Mouse (Mus musculus) heart, adult 2 months (tissue): ENCODE measurements around the gene Olfr465-ps1. TPM values are rescaled to one million over a fixed set of nuclear protein-coding genes. Genes with fewer than 3 reads are reported as not detected.

ENCODE experiments used
- DNase-seq, 2 experiments: peaks; one replicate each; pipeline ENCODE4 v3.0.0; 2021
- H3K27ac ChIP-seq: fragments of 200-600 bp; 2 replicates; pipeline ENCODE4 v1.8.1; 2022
- H3K27me3 ChIP-seq: fragments of 200-500 bp; 2 replicates; pipeline ENCODE4 v1.6.1; 2012; ENCODE audit warnings: mild to moderate bottlenecking, low read length, inconsistent platforms, mixed read lengths; ENCODE audit not compliant: control insufficient read depth, insufficient read depth
- H3K36me3 ChIP-seq: fragments of 200-500 bp; 2 replicates; pipeline ENCODE4 v1.6.1; 2012; ENCODE audit warnings: low read length, inconsistent platforms; ENCODE audit not compliant: control insufficient read depth, insufficient read depth
- H3K4me1 ChIP-seq: fragments of 200-500 bp; 2 replicates; pipeline ENCODE4 v1.6.1; 2011; ENCODE audit warnings: low read length; ENCODE audit not compliant: control insufficient read depth, insufficient read depth
- H3K4me3 ChIP-seq: fragments of 200-600 bp; 2 replicates; pipeline ENCODE4 v1.8.1; 2022
- H3K79me2 ChIP-seq: fragments of 200-500 bp; replicated peaks from 2 replicates; pipeline ENCODE4 v1.6.1; 2012; ENCODE audit warnings: mild to moderate bottlenecking, inconsistent platforms, low read length, moderate library complexity, mixed read lengths; ENCODE audit not compliant: control insufficient read depth, insufficient read depth
- H3K9ac ChIP-seq: fragments of 200-500 bp; 2 replicates; pipeline ENCODE4 v1.6.1; 2012; ENCODE audit warnings: low read depth, mild to moderate bottlenecking, control low read depth, inconsistent platforms, low read length, mixed read lengths
- CTCF ChIP-seq: fragments of 200-600 bp; IDR thresholded peaks from 2 replicates; pipeline ENCODE4 v1.8.1; 2022; ENCODE audit warnings: antibody characterized with exemption, mild to moderate bottlenecking, moderate library complexity
- EP300 ChIP-seq: fragments of 200-500 bp; IDR thresholded peaks from 2 replicates; pipeline ENCODE4 v1.6.1; 2011; ENCODE audit warnings: low read depth, low read length, control low read depth; ENCODE audit not compliant: insufficient read depth
- POLR2A ChIP-seq: fragments of 200-500 bp; IDR thresholded peaks from 2 replicates; pipeline ENCODE4 v1.6.1; 2011; ENCODE audit warnings: mild to moderate bottlenecking, low read depth, low read length, control low read depth; ENCODE audit not compliant: insufficient read depth
- WGBS: fragments of 180-500 bp; shearing (Covaris S2); methylation state at CpG from one replicate; pipeline ENCODE4 v1.1.7; 2018; 5-methylcytosine and 5-hydroxymethylcytosine counted together
- intact Hi-C: fragments of 180-260 bp; cut with DNase I; formaldehyde crosslinking; loops from one replicate; pipeline ENCODE4 v1.15.1; 2025
- polyA plus RNA-seq: library from polyadenylated mRNA; depleted of rRNA; stranded (reverse); fragments of >200 nt; gene quantifications from 2 replicates; pipeline ENCODE4 v1.2.3, GENCODE M21; 2012; rRNA removed
- total RNA-seq, 2 experiments: library from RNA; stranded (reverse); gene quantifications; 2 replicates each; pipeline ENCODE4 v1.2.3; 2021

Gene Olfr465-ps1
- total and polyA plus RNA-seq, 3 experiments, result not detected

DNA sequence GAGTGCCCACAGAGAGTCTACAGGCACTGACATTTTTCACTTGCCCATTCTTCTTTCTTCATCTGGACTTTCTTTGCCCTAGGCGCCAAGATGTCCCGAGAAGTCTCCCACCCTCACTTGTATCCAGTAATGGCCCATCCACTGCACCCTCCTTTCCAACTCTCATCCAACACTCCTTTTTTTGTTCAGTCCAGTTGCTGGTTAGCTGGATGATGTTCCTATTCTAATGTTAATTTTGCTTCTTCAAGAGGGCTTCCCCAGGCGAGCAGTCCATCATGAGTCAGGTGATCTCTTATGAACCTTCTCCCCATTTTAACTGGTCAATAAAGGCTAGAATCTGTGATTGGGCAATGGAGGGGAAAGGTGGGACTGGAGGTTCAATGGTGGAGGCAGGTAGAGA lies 36.2 kb downstream of the Olfr465-ps1 start:
- Histone ChIP-seq H3K79me2 (no peaks in the 10 kb centered on the region), H3K9ac (no peak overlapping the region), H3K27me3 (no peaks in the 10 kb centered on the region), H3K36me3 (no peaks in the 10 kb centered on the region), H3K4me1 (no peaks in the 10 kb centered on the region), H3K27ac (no peak overlapping the region), H3K4me3 (no peak overlapping the region)
- intact Hi-C loops, result no loop called here
- TF ChIP-seq POLR2A (no peak), EP300 (no peak), CTCF (no peak)
- 82% methylated on average over 3 of the region's 3 CpGs for WGBS
- DNase-seq, result no peak

DNA sequence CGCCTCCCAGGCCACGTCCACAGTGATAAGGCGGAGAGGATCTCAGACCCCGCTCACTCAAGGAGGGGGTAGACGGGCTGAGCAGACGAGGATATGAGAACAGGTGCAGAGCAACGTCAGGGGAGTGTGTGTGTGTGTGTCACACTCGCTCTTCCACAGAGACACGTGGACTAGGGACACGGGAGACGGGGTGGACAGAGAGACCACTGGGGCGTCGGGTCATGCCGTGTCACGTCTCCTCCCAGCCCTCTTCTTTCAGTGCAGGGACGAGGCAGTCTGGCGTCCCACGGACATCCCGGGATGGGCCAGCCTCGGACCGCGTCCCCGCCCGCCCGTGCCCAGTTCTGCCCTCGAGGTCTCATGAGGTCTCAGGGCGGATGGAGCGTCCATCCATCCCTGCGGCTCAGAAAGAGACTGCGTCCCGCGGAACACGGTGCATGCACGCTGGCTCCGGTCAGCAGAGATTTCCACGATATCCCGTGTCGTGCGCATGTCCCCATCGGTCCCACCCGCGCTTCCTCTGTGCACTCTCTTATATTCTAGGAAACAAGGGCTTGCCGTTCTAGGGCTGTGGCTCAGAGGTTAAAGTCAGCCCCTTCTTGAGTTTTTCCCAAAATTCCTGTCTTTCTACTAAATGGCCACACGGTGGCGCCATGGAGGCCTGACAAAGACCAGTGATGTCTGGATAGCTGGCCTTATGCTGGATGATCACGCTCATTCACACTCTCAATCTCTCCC lies 38.0 kb downstream of the Olfr465-ps1 start:
- 15% methylated on average over 46 of the region's 46 CpGs for WGBS
- no peak overlapping the region for H3K4me3 ChIP-seq
- no peak overlapping the region for H3K9ac ChIP-seq
- H3K27me3 ChIP-seq, result no peaks in the 10 kb centered on the region
- no peak overlapping the region for H3K27ac ChIP-seq
- DNase-seq, result peak; percentile 17 to 19
- H3K79me2 ChIP-seq, result no peaks in the 10 kb centered on the region
- H3K4me1 ChIP-seq, result no peaks in the 10 kb centered on the region
- intact Hi-C loops, result loop anchor here (1.0 kb wide), 1 partner anchor 135 kb away; no protein-coding TSS in a partner anchor
- H3K36me3 ChIP-seq, result no peaks in the 10 kb centered on the region
- TF ChIP-seq EP300, result no peak
- TF ChIP-seq CTCF, result peak; percentile 81

DNA sequence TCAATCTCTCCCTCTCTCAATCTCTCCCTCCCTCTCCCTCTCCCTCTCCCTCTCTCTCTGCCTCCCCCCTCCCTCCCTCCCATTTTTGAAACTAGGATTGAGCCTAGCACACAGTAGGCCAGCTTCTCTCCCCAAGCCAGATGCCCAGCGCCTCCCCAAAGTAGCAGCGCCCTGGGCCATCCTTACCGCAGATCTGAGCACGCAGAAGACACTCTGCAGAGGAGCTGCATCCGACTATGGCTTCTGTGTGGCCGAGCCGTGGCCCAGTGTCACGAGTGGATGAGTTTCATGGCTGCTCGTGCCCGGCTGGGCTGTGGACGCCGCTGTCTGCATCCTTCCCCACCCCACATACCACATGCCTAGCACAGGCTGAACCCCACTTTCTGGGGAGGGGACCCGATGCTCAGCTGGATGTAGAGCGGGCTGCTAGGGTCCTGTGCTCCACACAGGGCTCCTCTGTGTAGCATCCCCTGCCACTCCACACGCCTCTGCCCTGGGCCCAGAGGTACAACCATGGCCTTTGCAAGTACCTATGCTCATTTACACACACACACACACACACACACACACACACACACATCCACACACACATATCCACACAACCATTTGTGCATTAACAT lies 38.7 kb downstream of the Olfr465-ps1 start:
- TF ChIP-seq CTCF (no peak), EP300 (no peak), POLR2A (no peak)
- Histone ChIP-seq H3K4me1 (no peaks in the 10 kb centered on the region), H3K27me3 (no peaks in the 10 kb centered on the region), H3K4me3 (no peak overlapping the region), H3K79me2 (no peaks in the 10 kb centered on the region), H3K9ac (no peak overlapping the region), H3K36me3 (no peaks in the 10 kb centered on the region), H3K27ac (no peak overlapping the region)
- DNase-seq, result no peak
- WGBS, result 54% methylated on average over 15 of the region's 15 CpGs
- intact Hi-C loops, result loop anchor here (1.0 kb wide), 1 partner anchor 135 kb away; no protein-coding TSS in a partner anchor

Other genes with a start within 250 kb of the Olfr465-ps1 start
- gene Cntnap3, start 234.1 kb upstream of the Olfr465-ps1 start, total RNA-seq, result not detected
- gene Cntnap3, start 234.1 kb upstream of the Olfr465-ps1 start, polyA plus RNA-seq, result not detected in 2 replicates
- gene Spata31, start 220.7 kb upstream of the Olfr465-ps1 start, total RNA-seq, result not detected
- not detected in 2 replicates for gene Spata31, start 220.7 kb upstream of the Olfr465-ps1 start, polyA plus RNA-seq
- not detected for gene Spata31d1c, start 105.0 kb upstream of the Olfr465-ps1 start, total RNA-seq
- not detected in 2 replicates for gene Spata31d1c, start 105.0 kb upstream of the Olfr465-ps1 start, polyA plus RNA-seq
- gene Prss47, start 85.3 kb upstream of the Olfr465-ps1 start, total RNA-seq, result not detected
- not detected in 2 replicates for gene Prss47, start 85.3 kb upstream of the Olfr465-ps1 start, polyA plus RNA-seq
- 10 to 100 TPM; 15.3 to 15.4 TPM for gene Mfsd14b, start 25.1 kb upstream of the Olfr465-ps1 start, total RNA-seq
- gene Mfsd14b, start 25.1 kb upstream of the Olfr465-ps1 start, polyA plus RNA-seq, result 7.9 and 13.0 TPM in 2 replicates
- gene Olfr466, start 12.2 kb downstream of the Olfr465-ps1 start, total RNA-seq, result not detected
- not detected in 2 replicates for gene Olfr466, start 12.2 kb downstream of the Olfr465-ps1 start, polyA plus RNA-seq
- not detected for gene Nlrp4f, start 67.9 kb downstream of the Olfr465-ps1 start, total RNA-seq
- not detected in 2 replicates for gene Nlrp4f, start 67.9 kb downstream of the Olfr465-ps1 start, polyA plus RNA-seq
- not detected for gene Gm10775, start 121.5 kb downstream of the Olfr465-ps1 start, total RNA-seq
- gene Gm10775, start 121.5 kb downstream of the Olfr465-ps1 start, polyA plus RNA-seq, result not detected in 2 replicates
- 10 to 100 TPM; 21.2 to 23.3 TPM for gene Zfp369, start 140.7 kb downstream of the Olfr465-ps1 start, total RNA-seq
- gene Zfp369, start 140.7 kb downstream of the Olfr465-ps1 start, polyA plus RNA-seq, result 11.0 and 18.6 TPM in 2 replicates